Mouse (Mus musculus): Measurements from ENCODE around the gene Crxos.

Crxos gene

GRCm38 (mm10) chr7:15914751-15915150 lies 32.3 kb downstream of the Crxos start:
- no peak for TF ChIP-seq GATA4 (IDR thresholded peaks at IDR 0.05; ENCODE audit: insufficient replicate concordance, low read length)

GRCm38 (mm10) chr7:15916134-15916723 lies 33.8 kb downstream of the Crxos start:
- no peak for TF ChIP-seq GATA4 (IDR thresholded peaks at IDR 0.05; ENCODE audit: insufficient replicate concordance, low read length)

GRCm38 (mm10) chr7:15916996-15917395 lies 34.6 kb downstream of the Crxos start:
- TF ChIP-seq GATA4 (IDR thresholded peaks at IDR 0.05; ENCODE audit: insufficient replicate concordance, low read length): no peak

GRCm38 (mm10) chr7:15918371-15918770 lies 36.0 kb downstream of the Crxos start:
- TF ChIP-seq GATA4 (IDR thresholded peaks at IDR 0.05; ENCODE audit: insufficient replicate concordance, low read length): no peak

GRCm38 (mm10) chr7:15919947-15920346 lies 37.5 kb downstream of the Crxos start:
- TF ChIP-seq GATA4 (IDR thresholded peaks at IDR 0.05; ENCODE audit: insufficient replicate concordance, low read length): no peak

- no peak for TF ChIP-seq GATA4 (IDR thresholded peaks at IDR 0.05; ENCODE audit: insufficient replicate concordance, low read length)
These were observed 38.3 kb downstream of the Crxos start for GRCm38 (mm10) chr7:15920645-15921190.

DNA sequence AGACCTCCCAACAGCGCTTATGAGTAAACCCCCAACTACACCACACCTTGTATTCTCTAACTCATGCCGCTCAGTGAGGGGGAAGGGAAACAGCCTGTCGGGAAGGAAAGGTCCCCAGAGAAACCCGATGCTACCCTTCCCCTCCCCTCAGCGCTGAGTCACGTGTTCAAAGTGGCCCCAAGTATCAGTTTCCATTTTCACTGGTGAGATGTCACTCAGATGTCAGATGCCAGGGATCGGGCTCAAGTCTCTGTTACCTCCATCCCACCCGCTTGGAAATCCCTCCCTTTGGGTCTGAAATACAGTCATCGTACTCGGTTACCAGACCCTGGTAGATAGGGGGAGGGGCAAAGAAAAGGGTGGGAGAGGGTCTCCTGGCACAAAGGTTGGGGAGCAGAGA lies 39.4 kb downstream of the Crxos start:
- TF ChIP-seq GATA4 (IDR thresholded peaks at IDR 0.05; ENCODE audit: insufficient replicate concordance, low read length): no peak; the same call in 1 of the 2 replicates

GRCm38 (mm10) chr7:15922220-15922773 lies 39.9 kb downstream of the Crxos start, which contains the start of gene Selenow:
TSS of gene Selenow (minus strand) at chr7:15922402.
- TF ChIP-seq GATA4 (IDR thresholded peaks at IDR 0.05; ENCODE audit: insufficient replicate concordance, low read length): no peak

DNA sequence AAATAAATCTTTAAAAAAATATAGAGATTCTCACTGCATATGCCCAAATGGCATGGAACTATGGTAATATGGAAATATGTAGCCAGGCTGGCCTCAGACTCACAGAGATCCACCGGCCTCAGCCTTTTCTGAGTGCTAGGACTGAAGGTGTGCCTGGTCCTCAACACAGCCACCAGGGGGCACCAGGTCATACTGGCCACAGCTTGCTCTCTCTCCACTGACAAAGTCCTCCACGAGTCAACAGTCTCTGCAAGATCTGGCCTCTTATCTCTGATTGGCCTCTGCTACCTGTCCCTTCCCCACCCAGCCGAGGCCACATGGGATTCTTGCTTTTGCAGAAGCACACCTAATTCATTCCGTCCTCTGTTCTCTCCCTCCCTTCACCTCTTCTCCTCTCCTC lies 47.5 kb downstream of the Crxos start:
- peak; percentile 27; the same call in 1 of the 2 replicates for TF ChIP-seq GATA4 (IDR thresholded peaks at IDR 0.05; ENCODE audit: insufficient replicate concordance, low read length)

- TF ChIP-seq GATA4 (IDR thresholded peaks at IDR 0.05; ENCODE audit: insufficient replicate concordance, low read length): no peak
These were observed 48.1 kb downstream of the Crxos start for GRCm38 (mm10) chr7:15930543-15930942.

DNA sequence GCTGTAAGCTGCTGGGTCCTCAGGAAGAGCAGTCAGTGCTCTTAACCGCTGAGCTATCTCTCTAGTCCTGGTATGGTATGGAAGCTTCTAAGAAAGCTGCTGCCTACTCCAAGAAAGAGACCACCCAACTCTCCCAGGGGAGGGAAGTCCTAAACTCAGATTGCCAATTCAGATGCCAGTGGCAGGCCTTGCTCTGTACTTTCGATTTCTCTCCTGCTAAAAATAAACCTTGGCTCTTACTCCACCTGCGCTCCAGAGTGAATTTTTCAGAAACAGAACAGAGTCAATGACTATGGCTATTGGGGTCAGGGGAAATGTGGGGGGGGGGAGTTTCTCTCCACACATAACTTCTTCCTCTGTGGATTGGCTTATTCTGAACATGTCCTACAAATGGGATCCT lies 49.2 kb downstream of the Crxos start:
- TF ChIP-seq GATA4 (IDR thresholded peaks at IDR 0.05; ENCODE audit: insufficient replicate concordance, low read length): no peak

- no peak for TF ChIP-seq GATA4 (IDR thresholded peaks at IDR 0.05; ENCODE audit: insufficient replicate concordance, low read length)
These were observed 51.3 kb downstream of the Crxos start for GRCm38 (mm10) chr7:15933437-15934359.

GRCm38 (mm10) chr7:15937491-15937890 lies 55.1 kb downstream of the Crxos start:
- no peak for TF ChIP-seq GATA4 (IDR thresholded peaks at IDR 0.05; ENCODE audit: insufficient replicate concordance, low read length)

DNA sequence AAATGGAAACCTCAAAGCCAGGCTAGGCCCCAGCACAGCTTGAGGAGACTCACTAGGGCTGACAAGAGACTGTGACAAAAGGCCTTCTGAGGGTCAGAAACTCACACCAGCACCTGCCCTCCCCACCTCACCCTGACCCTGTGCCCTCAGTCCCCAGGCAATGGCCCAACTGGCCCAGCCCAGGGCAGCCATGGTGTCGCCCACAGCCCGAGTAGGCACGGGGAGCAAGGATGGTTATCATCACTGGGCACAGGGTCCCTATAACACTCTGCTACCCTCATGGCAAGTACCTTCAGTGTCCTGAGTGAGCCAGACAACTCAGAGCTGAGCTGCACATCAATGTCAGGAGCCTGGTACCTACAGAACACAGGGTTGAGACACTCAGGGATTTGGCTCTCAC lies 56.2 kb downstream of the Crxos start:
- TF ChIP-seq GATA4 (IDR thresholded peaks at IDR 0.05; ENCODE audit: insufficient replicate concordance, low read length): no peak

GRCm38 (mm10) chr7:15944311-15944710 lies 61.9 kb downstream of the Crxos start:
- TF ChIP-seq GATA4 (IDR thresholded peaks at IDR 0.05; ENCODE audit: insufficient replicate concordance, low read length): no peak

GRCm38 (mm10) chr7:15945211-15945610 lies 62.8 kb downstream of the Crxos start:
- TF ChIP-seq GATA4 (IDR thresholded peaks at IDR 0.05; ENCODE audit: insufficient replicate concordance, low read length): no peak

Measured in liver, adult (tissue).